Mouse (Mus musculus): Measurements from ENCODE around the gene Olfr965.
"Not testable (repeated sequence)": the region's sequence is repeated elsewhere in the genome, so short reads cannot be mapped to it uniquely, and the experiment has no call there.

The Olfr965 gene

DNA sequence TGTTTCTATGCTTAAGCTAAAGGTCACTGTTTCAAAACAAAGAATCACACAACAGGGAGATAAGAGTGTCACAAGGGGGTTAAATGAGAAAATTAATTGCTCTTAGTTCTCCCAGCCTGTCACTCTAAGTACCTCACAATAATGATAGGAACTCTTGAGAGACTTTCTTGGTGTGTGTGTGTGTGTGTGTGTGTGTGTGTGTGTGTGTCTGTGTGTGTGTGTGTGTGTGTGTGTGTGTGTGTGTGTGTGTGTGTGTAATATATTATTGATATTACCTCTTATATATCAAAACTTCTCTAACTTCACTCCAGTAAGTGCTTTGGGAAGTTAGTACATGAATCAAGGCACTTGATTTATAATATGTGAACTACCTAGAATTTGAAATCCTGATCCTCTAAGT is at the start of gene Olfr965:
Gene Olfr965, plus strand, starts transcription at position 301 of the 400 bp plus-strand sequence.
- no peak for DNase-seq (ENCODE audit: low spot score)

DNA sequence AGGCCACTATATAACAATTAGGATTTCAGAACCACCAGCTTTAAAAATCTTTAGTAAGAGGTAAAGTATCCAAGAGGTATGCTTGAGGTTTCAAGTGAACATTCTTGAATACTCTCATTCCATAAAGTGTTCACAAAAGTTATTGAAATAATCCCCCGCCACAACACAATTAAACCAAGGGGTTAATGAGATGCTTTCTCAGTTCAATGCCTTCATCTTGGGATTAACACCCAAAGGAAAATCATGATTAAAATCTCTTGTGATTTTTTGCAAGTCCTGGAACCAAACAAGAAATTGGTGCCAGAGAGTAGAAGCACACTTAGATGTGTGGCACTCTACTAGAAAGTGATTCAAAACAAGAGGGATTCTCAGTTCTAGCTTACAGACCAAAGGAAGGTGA is 44.2 kb upstream of the Olfr965 start, which contains the start of gene Olfr963:
Gene Olfr963, plus strand, starts transcription at position 301 of the 400 bp plus-strand sequence.
- DNase-seq (ENCODE audit: low spot score) = no peak

DNA sequence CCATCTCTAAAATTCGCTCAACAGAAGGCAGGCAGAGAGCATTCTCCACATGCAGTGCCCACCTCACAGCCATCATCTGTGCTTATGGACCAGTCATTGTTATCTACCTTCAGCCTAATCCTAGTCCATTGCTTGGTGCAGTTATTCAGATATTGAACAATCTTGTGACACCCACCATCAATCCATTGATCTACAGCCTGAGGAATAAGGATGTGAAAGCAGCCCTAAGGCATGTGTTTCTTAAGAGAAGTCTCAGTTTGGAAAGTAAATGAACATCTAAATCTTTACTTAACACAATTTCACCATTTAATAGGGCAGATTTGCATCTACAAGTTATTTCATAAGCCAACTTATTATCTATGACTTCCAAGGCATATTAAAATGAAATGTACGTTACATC is 41.4 kb upstream of the Olfr965 start:
- no peak for DNase-seq (ENCODE audit: low spot score)

DNA sequence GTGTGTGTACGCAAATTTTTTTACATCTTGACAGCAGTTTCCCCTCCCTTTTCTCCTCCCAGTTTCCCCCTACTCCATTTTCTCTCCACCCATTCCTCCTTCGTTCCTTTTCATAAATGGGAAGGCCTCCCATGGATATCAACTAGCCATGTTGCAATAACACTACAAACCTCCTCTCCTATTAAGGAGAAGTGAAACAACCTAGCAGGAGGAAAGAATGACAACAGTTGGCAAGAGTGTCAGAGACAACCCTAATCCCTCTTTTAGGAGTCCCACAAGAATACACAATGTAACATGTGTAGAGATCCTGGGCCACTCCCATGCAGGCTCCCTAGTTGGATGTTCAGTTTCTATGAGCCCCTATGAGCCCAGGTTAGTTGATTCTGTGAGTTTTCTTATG is 36.3 kb upstream of the Olfr965 start:
- no peak for DNase-seq (ENCODE audit: low spot score)

DNA sequence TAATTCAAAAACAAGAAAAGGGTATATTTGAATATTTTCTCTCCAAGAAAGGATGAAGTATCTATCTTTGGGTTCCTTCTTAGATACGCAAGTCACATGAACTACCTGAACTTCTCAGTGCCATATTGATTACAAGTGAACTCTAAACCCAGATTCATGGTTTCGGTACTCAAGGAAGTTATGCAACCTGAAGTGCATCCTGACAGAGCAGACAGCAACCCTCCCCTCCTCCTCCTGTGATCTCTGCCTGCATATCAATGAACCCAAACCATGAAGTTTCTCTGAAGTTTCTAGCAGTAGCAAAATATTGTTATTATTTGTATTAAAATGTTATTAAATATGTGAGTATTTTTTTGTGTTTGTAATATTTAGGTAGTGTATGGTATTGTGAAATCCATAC is 32.6 kb upstream of the Olfr965 start:
- no peak for DNase-seq (ENCODE audit: low spot score)

DNA sequence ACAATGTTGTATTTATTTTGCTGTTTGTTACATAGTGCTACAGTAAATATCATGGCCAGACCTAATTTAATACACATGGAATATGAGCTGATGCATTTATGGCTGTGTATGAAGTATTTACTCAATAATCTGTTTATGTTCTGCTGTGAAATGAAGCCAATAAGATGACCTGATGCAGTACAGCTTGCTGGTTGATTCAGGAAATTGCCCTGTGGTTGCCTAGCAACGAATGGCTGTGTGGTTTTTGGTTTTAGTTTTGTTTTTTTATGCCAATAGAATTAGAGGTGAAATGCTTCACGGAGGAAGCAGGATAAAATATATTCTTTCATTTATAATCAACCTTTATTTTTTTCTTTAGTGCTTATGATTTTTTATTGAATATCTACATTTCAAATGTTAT is 31.9 kb upstream of the Olfr965 start:
- DNase-seq (ENCODE audit: low spot score) = no peak

DNA sequence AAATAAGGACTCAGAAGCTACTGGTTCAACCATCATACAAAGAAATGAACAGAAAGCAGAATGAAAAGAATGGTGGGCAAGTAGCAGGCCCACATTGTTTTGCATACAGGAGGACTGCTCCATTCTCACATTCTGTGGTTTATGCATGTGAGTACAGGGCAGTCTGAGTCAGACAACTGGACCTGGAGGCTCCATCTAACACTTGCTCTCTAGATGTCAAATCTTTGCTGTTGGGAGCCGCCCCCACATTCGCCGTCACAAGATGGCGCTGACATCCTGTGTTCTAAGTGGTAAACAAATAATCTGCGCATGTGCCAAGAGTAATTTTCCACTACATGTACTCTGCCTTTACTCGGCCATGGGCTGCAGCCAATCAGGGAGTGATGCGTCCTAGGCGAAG is 10.0 kb upstream of the Olfr965 start:
- not testable (repeated sequence) for DNase-seq (ENCODE audit: low spot score)

DNA sequence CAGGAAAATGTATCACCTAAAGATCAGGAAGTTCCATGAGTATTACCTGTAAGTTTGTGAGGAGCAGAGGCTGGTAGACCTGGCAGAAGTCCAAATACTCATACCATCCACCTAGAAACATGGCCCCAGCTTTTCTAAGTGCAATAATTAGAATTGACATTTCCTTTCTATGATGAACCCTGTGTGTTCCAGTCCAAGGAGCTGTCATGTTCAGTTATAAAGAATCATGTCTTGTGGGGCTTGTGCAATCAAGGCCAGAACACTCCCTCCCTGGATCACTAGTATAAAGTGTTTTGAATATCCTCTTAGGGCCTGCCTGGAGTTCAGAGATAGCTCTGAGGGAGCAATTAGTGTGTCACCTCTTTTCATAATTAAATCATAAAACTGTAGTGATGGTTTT is 4.1 kb upstream of the Olfr965 start, which contains the start of gene Olfr149:
Gene Olfr149, minus strand, starts transcription at position 101 of the 400 bp plus-strand sequence.
- DNase-seq (ENCODE audit: low spot score) = no peak

DNA sequence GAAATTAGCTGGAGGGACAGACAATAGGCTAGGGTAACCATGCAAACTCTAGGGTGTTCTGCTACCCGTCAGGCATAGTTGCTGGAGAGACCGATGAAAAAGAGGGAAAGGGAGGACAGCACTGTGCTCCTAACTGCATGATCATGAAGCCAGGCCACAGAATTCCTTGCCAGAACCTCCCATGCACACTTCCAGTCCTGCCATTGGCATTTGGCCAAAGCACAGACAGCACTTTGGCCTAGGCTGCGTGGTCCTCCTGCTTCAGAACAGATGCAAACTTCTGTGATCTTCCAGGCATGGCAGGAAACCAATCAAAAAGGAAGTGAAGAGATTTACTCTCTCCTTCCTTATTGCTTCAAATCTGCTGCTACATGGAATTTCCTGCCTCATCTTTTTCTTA is 2.2 kb upstream of the Olfr965 start:
- DNase-seq (ENCODE audit: low spot score) = no peak

DNA sequence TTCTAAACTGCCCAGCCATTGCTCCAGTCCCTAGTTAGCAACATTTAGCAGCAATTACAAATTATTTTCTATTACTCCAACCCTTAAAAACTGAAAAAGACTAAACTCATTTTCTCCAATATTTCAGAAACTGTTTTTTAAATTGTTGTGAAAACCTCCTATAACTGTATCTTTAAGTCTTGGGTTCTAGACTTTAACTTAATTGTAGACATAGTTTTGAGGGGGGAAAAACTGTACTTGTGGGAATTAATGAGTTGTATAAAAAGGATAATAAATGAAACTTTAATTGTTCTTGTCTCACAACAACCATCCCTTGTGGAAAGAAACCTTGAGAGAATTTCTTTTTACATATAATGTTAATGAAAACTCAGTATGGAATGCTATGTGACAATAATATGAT is 19.5 kb downstream of the Olfr965 start, which contains the start of gene Olfr150:
Gene Olfr150, plus strand, starts transcription at position 301 of the 400 bp plus-strand sequence.
- no peak for DNase-seq (ENCODE audit: low spot score)

DNA sequence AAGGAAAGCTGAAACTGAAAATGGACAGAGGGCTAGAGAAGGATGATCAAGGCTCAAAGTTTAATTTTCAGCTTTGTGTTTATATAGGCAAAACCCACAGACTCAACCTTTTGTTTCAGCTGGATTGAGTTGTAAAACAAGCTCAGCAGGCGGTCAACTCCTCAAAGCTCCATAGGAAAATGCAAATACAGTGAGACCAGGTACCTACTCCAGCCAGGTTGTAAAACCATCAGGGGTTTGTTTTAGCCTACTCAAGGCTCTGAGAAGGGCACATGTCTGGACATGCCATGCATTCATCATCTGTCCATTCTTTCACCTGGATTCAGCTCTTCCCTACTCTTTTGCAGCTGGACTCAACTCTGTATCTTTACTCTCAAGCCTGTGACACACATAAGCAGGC is 29.6 kb downstream of the Olfr965 start:
- DNase-seq (ENCODE audit: low spot score) = no peak

DNA sequence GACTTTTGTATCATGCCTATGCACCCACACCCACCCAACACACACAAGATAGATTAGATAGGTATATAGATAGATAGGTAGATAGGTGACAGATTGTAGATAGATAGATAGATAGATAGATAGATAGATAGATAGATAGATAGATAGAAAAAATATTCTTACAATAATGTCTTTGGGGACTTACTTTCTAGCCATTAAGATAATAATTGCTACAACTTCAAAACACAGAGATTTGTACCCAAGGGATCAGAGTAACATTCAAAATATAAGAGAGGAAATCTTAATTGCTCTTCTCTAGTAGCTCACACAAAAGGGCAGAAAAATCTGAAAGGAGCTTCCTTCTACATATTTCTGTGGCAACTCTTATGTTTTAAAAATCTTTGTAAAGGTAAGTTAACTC is 34.8 kb downstream of the Olfr965 start, which contains the start of gene Olfr967:
Gene Olfr967, plus strand, starts transcription at position 301 of the 400 bp plus-strand sequence.
- no peak for DNase-seq (ENCODE audit: low spot score)

DNA sequence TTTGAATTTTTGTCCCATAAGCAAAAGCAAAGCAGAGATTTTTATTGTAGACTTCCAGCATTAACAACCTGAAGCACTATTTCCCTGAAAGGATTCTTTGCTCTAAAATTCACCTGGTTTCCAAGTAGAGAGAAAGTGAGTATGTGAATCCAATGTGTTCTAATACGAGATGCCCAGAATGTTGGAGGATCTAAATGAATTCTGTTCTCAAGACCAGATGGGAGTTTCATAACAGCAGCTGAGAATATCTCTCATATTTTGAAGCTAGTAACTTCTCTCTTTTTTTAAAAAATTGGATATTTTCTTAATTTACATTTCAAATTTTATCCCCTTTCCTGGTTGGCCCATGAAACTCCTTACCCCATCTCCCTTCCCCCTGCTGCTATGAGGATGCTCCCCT is 35.3 kb downstream of the Olfr965 start:
- no peak for DNase-seq (ENCODE audit: low spot score)

All from yolk sac, embryonic 10.5 days (tissue).